Mouse (Mus musculus) neural tube, embryonic 14.5 days (tissue): ENCODE results near the gene Cd2ap. TPM values are rescaled to one million over a fixed set of nuclear protein-coding genes. Genes with fewer than 3 reads are reported as not detected.

Source experiments
- ATAC-seq: fragments of 200-750 bp; cut with Nextera tagmentation; 2 replicates; pipeline ENCODE4 v1.8.0; 2017; ENCODE audit warnings: low read depth, mild to moderate bottlenecking, moderate TSS enrichment, moderate library complexity
- H3K27ac ChIP-seq: fragments of 300-500 bp; sonication (generic); 2 replicates; pipeline ENCODE4 v1.5.1; 2014; ENCODE audit warnings: low read depth, mild to moderate bottlenecking, control low read depth, low read length, moderate library complexity, mixed read lengths
- H3K27me3 ChIP-seq: fragments of 300-500 bp; sonication (generic); 2 replicates; pipeline ENCODE4 v1.6.1; 2014; ENCODE audit warnings: low read length; ENCODE audit not compliant: control insufficient read depth, insufficient read depth
- H3K36me3 ChIP-seq: fragments of 300-500 bp; sonication (generic); 2 replicates; pipeline ENCODE4 v1.6.1; 2014; ENCODE audit warnings: low read length, mixed read lengths; ENCODE audit not compliant: control insufficient read depth, insufficient read depth
- H3K4me1 ChIP-seq: fragments of 300-500 bp; sonication (generic); 2 replicates; pipeline ENCODE4 v1.6.1; 2014; ENCODE audit warnings: low read length; ENCODE audit not compliant: control insufficient read depth, insufficient read depth
- H3K4me2 ChIP-seq: fragments of 300-500 bp; sonication (generic); 2 replicates; pipeline ENCODE4 v1.6.1; 2014; ENCODE audit warnings: mild to moderate bottlenecking, low read depth, low read length, control low read depth
- H3K4me3 ChIP-seq: fragments of 300-500 bp; sonication (generic); 2 replicates; pipeline ENCODE4 v1.5.1; 2014; ENCODE audit warnings: low read depth, low read length, control low read depth, mixed read lengths
- H3K9ac ChIP-seq: fragments of 300-500 bp; sonication (generic); replicated peaks from 2 replicates; pipeline ENCODE4 v1.6.1; 2014; ENCODE audit warnings: low read depth, mild to moderate bottlenecking, control low read depth, low read length, mixed read lengths
- H3K9me3 ChIP-seq: fragments of 300-500 bp; sonication (generic); 2 replicates; pipeline ENCODE4 v1.6.1; 2016; ENCODE audit warnings: low read length; ENCODE audit not compliant: control insufficient read depth
- WGBS: fragments of 180-500 bp; shearing (Covaris S2); extraction: QIAGEN DNeasy Blood & Tissue Kit; methylation state at CpG from one replicate; pipeline ENCODE4 v1.1.7; 2014; 5-methylcytosine and 5-hydroxymethylcytosine counted together
- polyA plus RNA-seq: library from polyadenylated mRNA; unstranded; fragments of >200 nt; fragmentation: Nextera tagmentation; extraction: Ambion mirVana; gene quantifications from 2 replicates; pipeline ENCODE4 v1.2.1, GENCODE M21; 2014

Gene Cd2ap
- polyA plus RNA-seq, 1 experiment from 2014 or later: 13.4 TPM

DNA sequence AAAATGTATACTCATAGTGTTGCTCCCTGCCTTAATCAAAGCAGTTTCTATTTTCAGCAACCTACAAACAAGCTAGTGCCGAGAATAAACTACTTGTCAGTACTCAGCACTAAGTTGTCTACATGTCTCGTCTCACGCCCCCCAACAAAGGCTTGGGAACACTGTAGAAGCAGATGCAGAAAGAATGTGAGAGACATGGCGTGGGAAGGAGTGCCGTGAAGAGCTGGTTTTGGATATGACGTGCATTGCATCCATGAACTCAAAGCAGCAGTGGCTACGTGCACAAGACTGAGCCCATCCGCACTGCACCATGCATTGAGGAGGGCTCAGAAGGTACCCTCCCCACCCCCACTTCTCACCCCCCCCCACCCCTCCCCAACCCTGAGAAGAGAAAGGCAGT lies 53.7 kb downstream of the Cd2ap start:
- no peak for ATAC-seq
- no peak overlapping the region for H3K4me2 ChIP-seq
- WGBS: 91% methylated on average over 8 of the region's 8 CpGs
- H3K9me3 ChIP-seq: no peaks in the 10 kb centered on the region
- H3K4me3 ChIP-seq: no peak overlapping the region
- H3K9ac ChIP-seq: no peak overlapping the region
- H3K4me1 ChIP-seq: no peaks in the 10 kb centered on the region
- no peaks in the 10 kb centered on the region for H3K27me3 ChIP-seq
- H3K27ac ChIP-seq: no peak overlapping the region
- peaks cover 8% of the 10 kb centered on the region; the same call in 1 of the 2 replicates for H3K36me3 ChIP-seq

DNA sequence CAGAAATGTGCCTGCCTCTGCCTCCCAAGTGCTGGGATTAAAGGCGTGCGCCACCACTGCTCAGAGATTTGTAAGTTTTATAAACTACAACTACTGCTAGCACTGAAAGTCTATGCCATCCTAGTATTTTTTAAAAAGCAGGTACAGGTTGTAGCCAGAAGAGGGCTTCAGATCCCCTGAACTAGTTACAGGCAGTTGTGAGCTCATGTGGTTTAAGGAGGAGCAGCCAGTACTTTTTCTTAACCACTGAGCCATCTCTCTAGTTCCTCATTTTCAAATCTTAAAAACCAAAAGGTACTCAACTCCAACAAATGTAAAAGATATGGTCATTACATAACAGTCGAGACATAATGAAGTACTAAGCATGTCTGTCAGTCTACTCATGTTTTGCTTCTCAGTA lies 61.1 kb downstream of the Cd2ap start:
- no peak overlapping the region for H3K4me2 ChIP-seq
- ATAC-seq: no peak
- no peaks in the 10 kb centered on the region for H3K36me3 ChIP-seq
- no peak overlapping the region for H3K27ac ChIP-seq
- H3K27me3 ChIP-seq: no peaks in the 10 kb centered on the region
- H3K4me3 ChIP-seq: no peak overlapping the region
- no peaks in the 10 kb centered on the region for H3K4me1 ChIP-seq
- no peaks in the 10 kb centered on the region for H3K9me3 ChIP-seq
- 95% methylated on average over 3 of the region's 3 CpGs for WGBS
- no peak overlapping the region for H3K9ac ChIP-seq

DNA sequence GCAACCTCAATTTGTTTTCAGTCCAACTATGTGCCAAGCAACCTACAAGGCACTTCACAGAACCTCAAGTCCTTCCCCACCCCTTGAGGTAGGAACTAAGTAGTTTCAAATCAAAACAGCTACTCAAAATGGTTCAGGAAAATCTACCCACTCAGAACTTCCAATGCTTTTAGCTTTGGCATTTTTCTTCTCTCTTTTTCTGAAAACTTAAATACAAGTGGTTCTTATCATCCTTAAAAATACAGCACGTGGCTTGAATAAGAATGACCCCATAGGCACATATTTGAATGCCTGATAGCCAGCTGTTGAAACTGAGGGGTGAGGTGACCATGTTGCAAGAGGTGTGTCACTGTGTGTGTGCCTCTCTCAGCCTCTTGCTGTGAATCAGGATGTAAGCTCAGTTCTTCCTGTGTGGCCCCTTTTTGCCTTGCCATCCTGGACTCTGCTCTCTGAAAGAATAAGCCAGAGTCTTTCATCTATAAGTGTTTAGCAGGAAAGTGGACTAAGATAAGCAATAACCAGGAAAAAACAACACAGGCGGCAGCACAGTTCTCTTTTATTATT lies 84.0 kb downstream of the Cd2ap start:
- H3K9ac ChIP-seq: no peak overlapping the region
- no peaks in the 10 kb centered on the region for H3K36me3 ChIP-seq
- ATAC-seq: no peak
- no peak overlapping the region for H3K27ac ChIP-seq
- no peak overlapping the region for H3K4me3 ChIP-seq
- no peaks in the 10 kb centered on the region for H3K9me3 ChIP-seq
- no peak overlapping the region for H3K4me2 ChIP-seq
- WGBS: 94% methylated on average over 2 of the region's 2 CpGs
- no peaks in the 10 kb centered on the region for H3K27me3 ChIP-seq
- no peaks in the 10 kb centered on the region for H3K4me1 ChIP-seq

DNA sequence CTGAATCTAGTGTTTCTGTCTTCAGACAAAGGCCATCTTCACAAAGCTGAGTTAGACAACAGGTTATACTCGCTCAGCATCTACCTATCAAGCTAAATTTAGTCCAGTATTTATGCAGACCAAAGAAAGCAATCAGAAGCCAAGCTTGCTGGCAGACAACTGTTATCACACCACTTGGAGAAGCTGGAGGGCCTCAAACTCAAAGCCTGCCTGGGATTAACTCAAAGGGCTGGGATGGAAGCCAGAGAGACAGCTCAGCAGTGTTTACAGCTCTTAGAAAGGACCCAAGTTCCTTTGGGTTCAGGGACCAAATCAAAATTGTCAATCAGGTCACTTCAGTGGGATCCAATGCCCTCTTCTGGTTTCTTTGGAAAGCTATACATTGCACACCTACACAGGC lies 85.7 kb downstream of the Cd2ap start:
- H3K9me3 ChIP-seq: no peaks in the 10 kb centered on the region
- H3K9ac ChIP-seq: no peak overlapping the region
- no peaks in the 10 kb centered on the region for H3K27me3 ChIP-seq
- ATAC-seq: no peak
- no peak overlapping the region for H3K27ac ChIP-seq
- H3K4me3 ChIP-seq: no peak overlapping the region
- no peaks in the 10 kb centered on the region for H3K4me1 ChIP-seq
- no peak overlapping the region for H3K4me2 ChIP-seq
- 92% methylated on average over 1 of the region's 1 CpGs for WGBS
- H3K36me3 ChIP-seq: no peaks in the 10 kb centered on the region

DNA sequence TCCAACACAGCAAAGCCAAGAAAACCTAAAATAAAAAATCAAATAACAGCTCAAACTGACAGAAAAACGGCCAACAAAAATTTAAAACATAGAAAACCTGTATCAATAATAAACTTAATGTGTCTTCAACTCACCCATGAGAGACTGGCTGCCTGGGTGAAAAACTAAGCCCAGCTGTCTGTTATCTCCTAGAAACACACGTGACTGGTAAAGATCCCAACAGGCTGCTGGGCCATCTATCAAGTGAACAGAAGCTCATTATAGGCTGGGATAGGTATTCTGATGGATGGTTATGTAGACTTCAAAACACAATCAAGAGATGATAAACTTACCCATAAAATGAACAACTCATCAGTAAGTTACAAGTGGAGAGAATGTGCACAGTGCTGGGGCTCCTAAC lies 86.7 kb downstream of the Cd2ap start:
- no peak overlapping the region for H3K4me2 ChIP-seq
- no peak overlapping the region for H3K4me3 ChIP-seq
- H3K36me3 ChIP-seq: no peaks in the 10 kb centered on the region
- H3K27ac ChIP-seq: no peak overlapping the region
- H3K9me3 ChIP-seq: no peaks in the 10 kb centered on the region
- H3K27me3 ChIP-seq: no peaks in the 10 kb centered on the region
- ATAC-seq: no peak
- H3K9ac ChIP-seq: no peak overlapping the region
- H3K4me1 ChIP-seq: no peaks in the 10 kb centered on the region
- WGBS: 80% methylated on average over 2 of the region's 2 CpGs

DNA sequence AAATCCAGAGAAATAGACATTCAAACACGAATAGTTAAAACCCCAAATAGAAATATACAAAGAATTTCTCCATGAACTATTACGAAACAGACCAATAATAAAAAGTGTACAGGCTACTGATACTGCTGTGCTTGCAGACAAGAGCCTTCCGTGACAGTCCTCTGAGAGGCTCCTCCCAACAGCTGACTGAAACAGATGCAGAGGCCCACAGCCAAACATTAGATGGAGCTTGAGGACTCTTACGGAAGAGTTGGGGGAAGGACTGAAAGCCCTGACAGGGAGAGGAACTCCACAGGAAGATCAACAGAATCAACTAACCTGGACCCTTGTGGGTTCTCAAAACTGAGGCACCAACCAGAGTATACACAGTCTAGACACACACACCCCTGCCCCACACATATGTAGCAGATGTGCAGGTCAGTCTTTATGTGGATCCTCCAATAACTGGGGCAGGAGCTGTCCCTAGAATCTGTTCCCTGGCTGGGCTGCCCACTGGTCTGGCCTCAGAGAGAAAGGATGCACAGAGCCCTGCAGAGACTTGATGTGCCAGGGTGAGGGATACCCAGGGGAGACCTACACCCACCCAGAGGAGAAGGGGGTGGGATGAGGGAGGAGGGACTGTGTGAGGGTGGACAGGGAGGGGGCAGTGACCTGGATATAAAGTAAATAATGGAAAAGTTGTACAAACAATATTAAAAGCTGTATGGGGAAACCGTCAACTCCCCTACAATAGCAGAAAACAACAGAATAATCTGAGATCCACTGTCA lies 87.6 kb downstream of the Cd2ap start:
- Histone ChIP-seq H3K9ac (no peak overlapping the region), H3K36me3 (no peaks in the 10 kb centered on the region), H3K4me3 (no peak overlapping the region), H3K27ac (no peak overlapping the region), H3K4me2 (no peak overlapping the region), H3K9me3 (no peaks in the 10 kb centered on the region), H3K4me1 (no peaks in the 10 kb centered on the region), H3K27me3 (no peaks in the 10 kb centered on the region)
- ATAC-seq: peak; percentile 31; the same call in 1 of the 2 replicates
- WGBS: 89% methylated on average over 5 of the region's 5 CpGs

DNA sequence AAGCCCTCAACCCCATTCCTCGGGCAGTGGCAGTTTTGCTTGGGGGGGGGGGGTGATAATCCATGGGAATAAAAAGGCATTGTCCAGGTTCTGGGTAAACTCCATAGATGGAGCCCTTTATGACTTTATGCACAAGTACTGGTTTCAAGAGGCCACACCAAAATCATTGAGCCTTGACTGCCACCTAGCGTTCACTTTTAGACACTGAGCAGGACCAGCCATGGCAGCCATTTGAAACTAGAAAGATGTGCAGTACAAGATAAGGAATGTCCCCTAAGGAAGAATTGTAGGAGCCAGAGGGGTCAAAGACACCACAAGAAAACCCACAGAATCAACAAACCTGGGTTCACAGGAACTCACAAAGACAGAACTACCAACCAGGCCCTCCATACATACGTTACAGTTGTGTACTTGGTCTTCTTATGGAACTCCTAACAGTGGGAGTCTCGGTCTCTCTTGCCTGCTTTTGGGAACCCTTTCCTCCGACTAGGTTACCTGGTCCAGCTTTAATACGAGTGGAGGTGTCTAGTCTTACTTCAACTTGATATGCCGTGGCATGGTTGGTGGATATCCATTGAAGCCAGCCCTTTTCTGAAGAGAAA lies 94.2 kb downstream of the Cd2ap start:
- Histone ChIP-seq H3K27me3 (no peaks in the 10 kb centered on the region), H3K36me3 (no peaks in the 10 kb centered on the region), H3K4me2 (no peak overlapping the region), H3K9me3 (no peaks in the 10 kb centered on the region), H3K9ac (no peak overlapping the region), H3K27ac (no peak overlapping the region), H3K4me1 (no peaks in the 10 kb centered on the region), H3K4me3 (no peak overlapping the region)
- peak; percentile 91 for ATAC-seq
- 56% methylated on average over 7 of the region's 7 CpGs for WGBS

DNA sequence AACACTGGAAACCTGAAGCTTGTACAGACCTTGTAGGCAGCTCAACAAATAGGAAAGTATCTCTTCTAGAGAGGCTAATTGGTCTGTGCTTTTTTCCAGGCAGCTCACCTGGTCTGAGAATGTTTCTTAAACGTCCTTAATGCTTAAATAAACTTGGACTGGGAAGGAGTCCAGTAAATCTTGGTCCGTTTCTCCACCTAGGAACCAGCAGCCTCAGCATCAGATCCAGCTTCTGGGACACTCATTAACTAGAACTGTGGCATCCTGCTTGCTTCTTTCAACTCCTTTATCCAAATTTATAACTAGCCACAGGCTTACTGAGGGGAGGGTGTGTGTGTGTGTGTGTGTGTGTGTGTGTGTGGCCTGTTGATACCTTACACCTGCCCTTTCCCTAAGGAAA lies 122.7 kb downstream of the Cd2ap start:
- Histone ChIP-seq H3K36me3 (no peaks in the 10 kb centered on the region), H3K4me3 (no peak overlapping the region), H3K9ac (no peak overlapping the region), H3K4me2 (no peak overlapping the region), H3K9me3 (no peaks in the 10 kb centered on the region), H3K27me3 (no peaks in the 10 kb centered on the region), H3K27ac (no peak overlapping the region), H3K4me1 (no peaks in the 10 kb centered on the region)
- no peak for ATAC-seq
- WGBS: 62% methylated on average over 2 of the region's 2 CpGs

DNA sequence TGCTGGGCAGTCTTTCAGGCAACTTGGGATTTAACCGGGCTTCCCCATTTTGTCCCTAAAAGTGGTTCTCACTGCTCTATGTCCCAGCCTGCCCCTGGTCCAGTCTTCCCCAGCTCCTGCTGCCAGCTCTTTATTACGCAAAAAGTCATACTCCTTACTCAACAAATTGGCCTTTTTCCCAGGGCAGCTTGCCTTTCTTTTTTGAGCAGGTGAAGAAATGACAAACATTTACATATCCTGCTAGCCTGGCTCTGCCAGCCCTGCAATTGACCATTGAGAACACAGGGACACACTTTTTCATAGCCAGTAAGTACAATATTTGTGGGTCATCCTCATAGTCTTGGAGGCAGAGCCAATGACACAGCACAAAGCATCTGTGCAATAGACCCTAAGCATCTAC lies 124.3 kb downstream of the Cd2ap start:
- Histone ChIP-seq H3K27me3 (no peaks in the 10 kb centered on the region), H3K4me3 (no peak overlapping the region), H3K4me2 (no peak overlapping the region), H3K9ac (no peak overlapping the region), H3K9me3 (no peaks in the 10 kb centered on the region), H3K4me1 (no peaks in the 10 kb centered on the region), H3K27ac (no peak overlapping the region), H3K36me3 (no peaks in the 10 kb centered on the region)
- 90% methylated on average over 2 of the region's 2 CpGs for WGBS
- ATAC-seq: no peak
